Mouse (Mus musculus): ENCODE results near the gene Klk11. TPM values are rescaled to one million over a fixed set of nuclear protein-coding genes. Genes with fewer than 3 reads are reported as not detected.

The Klk11 gene
- polyA plus RNA-seq, 1 experiment = not detected

DNA sequence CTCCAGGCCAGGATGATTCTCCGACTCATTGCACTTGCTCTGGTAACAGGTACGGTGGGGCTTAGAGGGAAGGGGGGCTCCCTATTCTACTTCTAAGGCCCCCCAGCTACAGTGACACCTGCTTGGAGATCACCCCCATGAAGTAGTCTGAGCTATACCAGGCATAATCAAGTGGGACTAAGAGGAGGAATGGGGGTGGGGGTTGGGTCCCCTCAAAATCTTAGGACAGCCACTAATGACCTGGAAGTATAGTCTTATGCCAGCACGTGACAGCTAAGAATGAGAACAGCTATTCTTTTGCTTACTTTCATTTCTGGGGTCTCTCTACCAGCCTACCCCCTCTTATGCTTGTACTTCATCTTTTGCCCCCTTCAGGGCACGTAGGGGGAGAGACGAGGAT is 2.1 kb downstream of the Klk11 start:
- TF ChIP-seq MYOG (IDR thresholded peaks at IDR 0.05; ENCODE audit: control insufficient read depth, extremely low read depth, insufficient read length) (no peak), CEBPB (IDR thresholded peaks at IDR 0.05; ENCODE audit: low read depth) (no peak), FOSL1 (IDR thresholded peaks at IDR 0.05; ENCODE audit: insufficient read depth, low read length, poor library complexity, severe bottlenecking) (no peak), CTCF (IDR thresholded peaks at IDR 0.05; ENCODE audit: control insufficient read depth, insufficient read depth, insufficient read length) (no peak), MAX (IDR thresholded peaks at IDR 0.05) (no peak)
- H3K27me3 ChIP-seq (ENCODE audit: control insufficient read depth, insufficient read depth, insufficient read length) = no peaks in the 10 kb centered on the region
- H3K36me3 ChIP-seq (ENCODE audit: control insufficient read depth, insufficient read depth) = no peaks in the 10 kb centered on the region
- H3K79me2 ChIP-seq (ENCODE audit: control insufficient read depth, insufficient read depth) = no peaks in the 10 kb centered on the region
- H3K79me3 ChIP-seq (ENCODE audit: low read depth) = no peaks in the 10 kb centered on the region
- H3K4me3 ChIP-seq (ENCODE audit: insufficient read depth, poor library complexity, severe bottlenecking) = no peak overlapping the region
- no peak overlapping the region for H3ac ChIP-seq (ENCODE audit: control insufficient read depth, insufficient read length, low read depth)

DNA sequence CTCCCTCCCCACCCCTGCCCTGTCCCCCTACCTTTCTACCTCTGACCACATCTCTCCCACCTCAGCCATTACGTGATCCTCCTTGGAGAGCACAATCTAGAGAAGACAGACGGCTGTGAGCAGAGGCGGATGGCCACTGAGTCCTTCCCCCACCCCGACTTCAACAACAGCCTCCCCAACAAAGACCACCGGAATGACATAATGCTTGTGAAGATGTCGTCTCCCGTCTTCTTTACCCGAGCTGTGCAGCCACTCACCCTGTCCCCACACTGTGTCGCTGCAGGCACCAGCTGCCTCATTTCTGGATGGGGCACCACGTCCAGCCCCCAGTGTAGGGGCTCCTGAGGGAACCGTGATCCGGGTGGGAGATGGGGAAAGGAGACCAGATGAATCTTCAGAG is 3.0 kb downstream of the Klk11 start:
- H3K79me2 ChIP-seq (ENCODE audit: control insufficient read depth, insufficient read depth) = no peaks in the 10 kb centered on the region
- TF ChIP-seq MYOG (IDR thresholded peaks at IDR 0.05; ENCODE audit: control insufficient read depth, extremely low read depth, insufficient read length) (no peak), FOSL1 (IDR thresholded peaks at IDR 0.05; ENCODE audit: insufficient read depth, low read length, poor library complexity, severe bottlenecking) (no peak), CTCF (IDR thresholded peaks at IDR 0.05; ENCODE audit: control insufficient read depth, insufficient read depth, insufficient read length) (no peak), USF1 (IDR thresholded peaks at IDR 0.05; ENCODE audit: low read depth) (no peak), MAX (IDR thresholded peaks at IDR 0.05) (no peak), MYOD1 (IDR thresholded peaks at IDR 0.05; ENCODE audit: control insufficient read depth, insufficient read length, low read depth) (no peak), CEBPB (IDR thresholded peaks at IDR 0.05; ENCODE audit: low read depth) (no peak)

DNA sequence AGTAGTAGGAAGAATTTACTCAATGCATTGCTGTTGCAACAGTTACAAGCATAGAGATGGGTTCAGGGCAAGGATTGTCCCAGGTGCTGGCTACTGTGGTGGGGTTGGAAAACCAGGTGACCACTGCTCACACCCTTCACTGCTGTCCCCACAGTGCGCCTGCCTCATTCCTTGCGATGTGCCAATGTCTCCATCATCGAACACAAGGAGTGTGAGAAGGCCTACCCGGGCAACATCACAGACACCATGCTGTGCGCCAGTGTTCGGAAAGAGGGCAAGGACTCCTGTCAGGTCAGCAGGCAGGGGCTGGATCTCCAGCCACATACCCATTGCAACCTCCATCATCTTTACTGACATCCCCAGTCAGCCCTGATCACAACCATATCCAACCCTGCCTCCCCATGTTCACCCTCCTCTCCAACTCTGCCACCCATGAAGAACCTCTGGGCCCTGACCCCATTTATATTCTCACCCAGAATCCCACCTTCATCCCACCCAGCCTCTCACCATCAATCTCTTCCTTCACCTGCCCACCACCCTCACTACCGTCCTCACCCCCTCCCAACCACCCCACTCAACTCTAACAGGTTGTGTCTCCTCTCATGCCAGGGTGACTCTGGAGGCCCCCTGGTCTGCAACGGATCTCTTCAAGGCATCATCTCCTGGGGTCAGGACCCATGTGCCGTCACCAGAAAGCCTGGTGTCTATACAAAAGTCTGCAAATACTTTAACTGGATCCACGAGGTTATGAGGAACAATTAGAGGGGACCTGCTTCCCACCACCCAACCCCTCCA is 4.0 kb downstream of the Klk11 start:
- no peaks in the 10 kb centered on the region for H3K79me2 ChIP-seq (ENCODE audit: control insufficient read depth, insufficient read depth)
- H3K4me3 ChIP-seq (ENCODE audit: insufficient read depth, poor library complexity, severe bottlenecking) = no peak overlapping the region
- TF ChIP-seq MAX (IDR thresholded peaks at IDR 0.05) = no peak
- no peak for TF ChIP-seq FOSL1 (IDR thresholded peaks at IDR 0.05; ENCODE audit: insufficient read depth, low read length, poor library complexity, severe bottlenecking)
- no peak for TF ChIP-seq USF1 (IDR thresholded peaks at IDR 0.05; ENCODE audit: low read depth)
- no peak for TF ChIP-seq MYOD1 (IDR thresholded peaks at IDR 0.05; ENCODE audit: control insufficient read depth, insufficient read length, low read depth)
- TF ChIP-seq CTCF (IDR thresholded peaks at IDR 0.05; ENCODE audit: control insufficient read depth, insufficient read depth, insufficient read length) = no peak
- TF ChIP-seq CEBPB (IDR thresholded peaks at IDR 0.05; ENCODE audit: low read depth) = no peak
- no peak for TF ChIP-seq MYOG (IDR thresholded peaks at IDR 0.05; ENCODE audit: control insufficient read depth, extremely low read depth, insufficient read length)
- no peaks in the 10 kb centered on the region for H3K36me3 ChIP-seq (ENCODE audit: control insufficient read depth, insufficient read depth)
- no peaks in the 10 kb centered on the region for H3K79me3 ChIP-seq (ENCODE audit: low read depth)
- H3K27me3 ChIP-seq (ENCODE audit: control insufficient read depth, insufficient read depth, insufficient read length) = no peaks in the 10 kb centered on the region
- no peak overlapping the region for H3ac ChIP-seq (ENCODE audit: control insufficient read depth, insufficient read length, low read depth)

More for the DNA sequence above, 3.0 kb downstream of the Klk11 start:
- Histone ChIP-seq H3K4me3 (ENCODE audit: insufficient read depth, poor library complexity, severe bottlenecking) (no peak overlapping the region), H3ac (ENCODE audit: control insufficient read depth, insufficient read length, low read depth) (no peak overlapping the region), H3K79me3 (ENCODE audit: low read depth) (no peaks in the 10 kb centered on the region), H3K27me3 (ENCODE audit: control insufficient read depth, insufficient read depth, insufficient read length) (no peaks in the 10 kb centered on the region), H3K36me3 (ENCODE audit: control insufficient read depth, insufficient read depth) (no peaks in the 10 kb centered on the region)

DNA sequence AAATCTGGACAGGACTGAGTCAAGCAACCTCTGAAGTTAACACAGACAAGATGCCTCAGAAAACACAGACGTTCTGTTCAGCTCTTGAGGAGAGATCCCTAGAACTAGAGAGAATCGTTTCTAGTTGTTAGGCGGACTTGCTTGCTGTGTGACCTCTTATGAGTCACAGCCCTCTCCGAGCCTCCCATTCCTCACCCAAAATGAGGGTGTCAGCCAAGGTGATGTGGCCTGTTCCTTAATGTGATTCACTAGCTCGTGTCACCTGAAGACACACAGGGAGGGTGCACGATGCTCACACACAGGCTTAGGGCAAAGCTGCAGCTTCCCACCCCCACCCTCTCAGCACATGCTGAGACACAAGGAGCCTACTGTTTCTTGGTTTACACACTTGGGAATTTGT is 5.8 kb downstream of the Klk11 start:
- no peaks in the 10 kb centered on the region for H3K27me3 ChIP-seq (ENCODE audit: control insufficient read depth, insufficient read depth, insufficient read length)
- no peaks in the 10 kb centered on the region for H3K79me2 ChIP-seq (ENCODE audit: control insufficient read depth, insufficient read depth)
- H3K79me3 ChIP-seq (ENCODE audit: low read depth) = no peaks in the 10 kb centered on the region
- H3K36me3 ChIP-seq (ENCODE audit: control insufficient read depth, insufficient read depth) = no peaks in the 10 kb centered on the region
- no peak for TF ChIP-seq FOSL1 (IDR thresholded peaks at IDR 0.05; ENCODE audit: insufficient read depth, low read length, poor library complexity, severe bottlenecking)
- no peak for TF ChIP-seq MYOD1 (IDR thresholded peaks at IDR 0.05; ENCODE audit: control insufficient read depth, insufficient read length, low read depth)
- TF ChIP-seq USF1 (IDR thresholded peaks at IDR 0.05; ENCODE audit: low read depth) = no peak
- no peak for TF ChIP-seq MYOG (IDR thresholded peaks at IDR 0.05; ENCODE audit: control insufficient read depth, extremely low read depth, insufficient read length)
- TF ChIP-seq CEBPB (IDR thresholded peaks at IDR 0.05; ENCODE audit: low read depth) = no peak
- no peak for TF ChIP-seq CTCF (IDR thresholded peaks at IDR 0.05; ENCODE audit: control insufficient read depth, insufficient read depth, insufficient read length)
- no peak for TF ChIP-seq MAX (IDR thresholded peaks at IDR 0.05)
- H3K4me3 ChIP-seq (ENCODE audit: insufficient read depth, poor library complexity, severe bottlenecking) = no peak overlapping the region
- H3ac ChIP-seq (ENCODE audit: control insufficient read depth, insufficient read length, low read depth) = no peak overlapping the region

DNA sequence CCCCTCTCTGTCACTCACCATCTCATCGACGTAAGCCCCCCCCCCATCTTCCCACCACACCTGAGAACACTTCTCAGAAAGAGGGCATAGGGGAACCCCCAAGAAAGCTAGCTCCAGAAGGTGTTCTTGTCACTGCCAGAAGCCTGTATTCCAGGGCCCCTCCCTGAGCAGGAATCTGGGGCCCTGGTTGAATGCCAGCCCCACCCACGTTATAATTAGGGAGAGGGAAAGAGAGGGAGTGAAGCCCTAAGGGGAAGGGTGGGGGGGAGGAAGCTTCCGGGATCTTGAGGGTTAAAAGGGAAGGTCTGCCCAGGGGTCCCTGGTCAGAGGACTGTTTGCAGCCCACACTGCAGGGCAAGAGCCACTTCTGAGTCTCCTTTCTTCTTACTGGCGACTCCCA is 6.3 kb downstream of the Klk11 start, which contains the start of gene Klk10:
Gene Klk10 (plus strand): TSS at position 290 of the 400 bp plus-strand sequence.
- H3K4me3 ChIP-seq (ENCODE audit: insufficient read depth, poor library complexity, severe bottlenecking) = no peak within 1 kb of the TSS
- H3K36me3 ChIP-seq (ENCODE audit: control insufficient read depth, insufficient read depth) = no peaks in the 10 kb centered on the region
- no peaks in the 10 kb centered on the region for H3K79me3 ChIP-seq (ENCODE audit: low read depth)
- TF ChIP-seq MAX (IDR thresholded peaks at IDR 0.05) (no peak), CTCF (IDR thresholded peaks at IDR 0.05; ENCODE audit: control insufficient read depth, insufficient read depth, insufficient read length) (no peak), MYOD1 (IDR thresholded peaks at IDR 0.05; ENCODE audit: control insufficient read depth, insufficient read length, low read depth) (no peak), FOSL1 (IDR thresholded peaks at IDR 0.05; ENCODE audit: insufficient read depth, low read length, poor library complexity, severe bottlenecking) (no peak), USF1 (IDR thresholded peaks at IDR 0.05; ENCODE audit: low read depth) (no peak), MYOG (IDR thresholded peaks at IDR 0.05; ENCODE audit: control insufficient read depth, extremely low read depth, insufficient read length) (no peak), CEBPB (IDR thresholded peaks at IDR 0.05; ENCODE audit: low read depth) (no peak)
- no peaks in the 10 kb centered on the region for H3K79me2 ChIP-seq (ENCODE audit: control insufficient read depth, insufficient read depth)
- no peaks in the 10 kb centered on the region for H3K27me3 ChIP-seq (ENCODE audit: control insufficient read depth, insufficient read depth, insufficient read length)
- no peak within 1 kb of the TSS for H3ac ChIP-seq (ENCODE audit: control insufficient read depth, insufficient read length, low read depth)

All from C2C12 (cell line).